Mouse (Mus musculus) cerebellum, adult 18-20 months (tissue): ENCODE measurements around the gene Car7.
"Not testable (repeated sequence)": the region's sequence is repeated elsewhere in the genome, so short reads cannot be mapped to it uniquely, and the experiment has no call there.

Source experiments
- DNase-seq, 2 experiments: peaks; one replicate each; pipeline ENCODE4 v3.0.0; 2021

Gene Car7

DNA sequence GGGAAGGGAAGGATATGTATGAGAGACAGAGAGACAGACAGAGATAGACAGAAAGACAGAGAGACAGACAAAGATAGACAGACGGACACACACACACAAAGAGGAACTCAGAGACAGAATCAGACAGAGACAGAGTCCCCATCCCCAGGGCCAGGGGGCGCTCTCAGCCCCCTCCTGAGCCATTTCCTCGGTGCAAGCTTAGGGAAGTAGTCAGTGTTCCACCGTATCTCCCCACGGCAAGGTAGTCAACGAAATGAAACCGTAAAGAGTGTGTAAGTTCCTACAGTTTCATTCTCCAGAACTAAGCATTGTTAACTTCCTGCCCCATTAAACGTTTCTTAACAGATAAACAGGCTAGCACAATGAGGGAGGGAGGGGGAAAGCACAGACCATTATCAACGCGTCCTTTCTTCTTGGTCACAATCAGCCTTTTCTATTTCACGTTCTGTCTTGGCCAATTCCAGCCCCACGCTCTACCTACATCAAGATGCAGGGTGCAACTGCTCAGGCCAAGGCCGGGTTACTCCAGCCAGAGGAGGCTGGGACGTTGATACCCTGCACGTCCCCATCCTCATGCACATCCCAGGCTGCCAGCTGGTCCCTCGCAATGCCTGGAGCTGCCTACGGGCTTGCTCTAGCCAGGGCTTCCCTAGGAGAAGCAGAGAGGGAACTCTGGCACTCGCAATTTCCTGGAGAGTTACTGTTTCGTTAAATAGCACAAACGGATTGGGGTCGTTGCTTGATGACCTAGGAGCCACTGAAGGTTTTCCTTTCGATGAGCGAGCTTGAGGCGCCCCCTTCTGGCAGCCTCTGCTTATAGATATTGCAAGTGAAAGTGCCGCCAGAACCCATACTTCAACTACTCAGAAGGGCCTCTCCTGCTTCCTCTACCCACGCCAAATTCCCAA is 36.2 kb downstream of the Car7 start:
- peak; percentile 85 to 91 for DNase-seq

DNA sequence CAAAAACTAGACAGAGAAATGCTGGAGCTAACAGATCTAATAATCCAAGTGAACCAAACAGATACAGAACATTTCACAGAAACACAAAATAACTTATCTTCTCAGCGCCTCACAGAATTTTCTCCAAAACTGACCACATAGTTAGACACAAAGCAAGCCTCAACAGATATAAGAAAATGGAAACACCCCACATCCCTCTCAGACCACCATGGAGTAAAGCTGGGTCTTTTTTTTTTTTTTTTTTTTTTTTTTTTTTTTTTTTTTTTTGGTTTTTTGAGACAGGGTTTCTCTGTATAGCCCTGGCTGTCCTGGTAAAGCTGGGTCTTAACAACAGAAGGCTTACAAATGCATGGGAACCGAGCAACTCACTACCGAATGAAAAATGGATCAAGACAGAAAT is 42.3 kb downstream of the Car7 start:
- DNase-seq: no peak

DNA sequence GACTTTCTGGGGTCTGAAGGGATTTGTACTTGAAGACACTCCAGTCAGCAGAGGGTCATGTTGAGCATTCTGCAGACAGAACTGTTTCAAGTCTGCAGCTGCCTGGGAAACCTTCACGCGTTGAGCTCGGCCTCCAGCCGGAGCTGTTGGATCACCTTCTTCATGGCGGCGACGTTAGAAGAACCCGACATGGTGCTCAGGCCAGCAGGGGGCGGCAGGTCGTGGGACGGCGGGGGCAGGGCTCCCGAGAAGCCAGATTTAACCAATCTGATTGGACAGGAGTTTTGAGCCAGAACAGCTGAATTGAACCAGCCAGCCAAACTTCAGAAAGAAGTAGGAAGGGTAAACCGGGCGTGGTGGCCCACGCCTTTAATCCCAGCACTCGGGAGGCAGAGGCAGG is 43.1 kb downstream of the Car7 start:
- DNase-seq: not testable (repeated sequence)

DNA sequence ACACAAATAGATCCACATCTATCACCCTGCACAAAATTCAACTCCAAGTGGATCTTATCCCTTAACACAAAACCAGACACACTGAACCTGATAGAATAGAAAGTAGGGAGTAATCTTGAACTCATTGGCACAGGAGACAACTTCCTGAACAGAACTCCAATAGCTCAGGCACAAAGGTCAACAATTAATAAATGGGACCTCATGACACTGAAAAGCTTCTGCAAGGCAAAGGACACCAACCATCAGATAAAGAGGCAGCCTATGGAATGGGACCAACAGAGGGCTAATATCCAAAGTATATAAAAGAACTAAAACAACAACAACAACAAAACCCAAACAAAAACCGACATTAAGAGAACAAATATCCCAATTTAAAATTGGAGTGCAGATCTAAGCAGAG is 50.0 kb downstream of the Car7 start:
- DNase-seq: no peak

DNA sequence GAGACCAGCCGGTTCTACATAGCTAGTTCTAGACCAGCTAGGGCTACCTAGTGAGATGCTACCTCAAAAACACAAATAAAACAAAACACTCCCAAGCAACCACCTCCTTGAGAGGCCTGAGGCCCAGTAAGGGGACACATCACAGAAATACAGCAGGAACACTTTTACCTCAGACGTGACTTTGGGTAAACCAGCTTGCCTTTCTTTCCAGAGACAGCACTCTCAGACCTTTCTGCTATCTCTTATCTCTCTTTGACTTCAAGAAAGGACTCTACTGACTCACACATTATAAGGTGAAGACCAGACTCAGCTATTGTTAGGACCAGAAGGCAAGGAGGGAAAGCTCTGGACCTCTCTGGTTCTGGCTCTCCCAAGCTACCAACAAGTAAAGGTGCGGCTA is 55.8 kb downstream of the Car7 start:
- DNase-seq: no peak

DNA sequence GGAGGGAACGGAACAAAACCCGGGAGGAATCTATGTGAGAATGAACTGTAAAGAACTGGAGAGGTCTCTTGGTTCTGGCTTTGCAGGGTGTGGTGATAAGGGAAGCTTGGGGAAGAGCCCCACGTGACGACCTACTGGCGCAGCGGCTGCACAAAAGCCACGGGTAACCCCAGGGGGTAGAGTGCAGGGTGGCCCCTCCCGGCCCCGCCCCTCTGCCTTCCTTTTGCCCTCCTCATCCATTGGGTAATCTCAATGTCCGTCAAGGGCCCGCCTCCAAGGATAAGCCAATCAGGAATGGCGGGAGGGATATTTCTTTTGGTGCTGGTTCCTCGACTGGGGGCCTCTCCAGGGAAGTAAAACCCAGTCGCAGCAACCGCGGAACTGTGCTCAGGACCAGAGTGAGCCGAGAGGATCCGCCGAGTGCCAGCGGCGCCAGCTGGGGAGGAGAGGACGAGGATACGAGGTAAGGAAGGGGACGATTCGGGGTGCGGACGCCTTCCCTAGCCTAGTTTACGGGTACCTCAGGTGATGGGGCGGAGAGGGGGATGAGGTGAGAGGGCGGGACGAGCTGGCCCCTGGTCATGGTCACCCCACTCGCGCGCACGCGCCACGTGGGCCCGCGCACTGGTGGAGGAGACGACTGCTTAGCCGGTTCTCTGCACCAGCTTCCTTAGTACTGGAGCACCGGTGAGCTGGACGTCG is 56.8 kb downstream of the Car7 start, which contains the start of gene Pdp2:
Pdp2 (plus strand) TSS at position 319 of the 702 bp plus-strand sequence.
- DNase-seq: peak; percentile 92 to 93

DNA sequence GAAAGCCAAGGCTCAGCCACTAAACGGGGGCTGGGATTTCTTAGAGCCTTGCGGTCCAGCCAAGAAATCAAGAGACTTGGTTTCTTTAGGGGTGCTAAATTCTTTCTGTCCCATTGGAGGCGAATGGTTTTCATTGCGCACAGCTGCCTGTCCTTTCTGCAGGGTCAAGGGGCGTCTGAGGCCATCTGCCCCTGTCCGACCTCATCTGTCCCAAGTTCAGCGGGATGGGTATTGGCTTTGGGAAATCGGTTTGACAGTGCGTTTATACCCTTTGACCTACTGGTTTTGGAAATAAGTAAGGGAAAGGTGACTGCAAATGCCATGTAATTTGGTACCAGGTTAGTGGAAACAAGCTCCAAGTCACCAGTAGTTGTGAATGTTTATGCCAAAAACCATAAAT is 57.4 kb downstream of the Car7 start:
- DNase-seq: no peak

DNA sequence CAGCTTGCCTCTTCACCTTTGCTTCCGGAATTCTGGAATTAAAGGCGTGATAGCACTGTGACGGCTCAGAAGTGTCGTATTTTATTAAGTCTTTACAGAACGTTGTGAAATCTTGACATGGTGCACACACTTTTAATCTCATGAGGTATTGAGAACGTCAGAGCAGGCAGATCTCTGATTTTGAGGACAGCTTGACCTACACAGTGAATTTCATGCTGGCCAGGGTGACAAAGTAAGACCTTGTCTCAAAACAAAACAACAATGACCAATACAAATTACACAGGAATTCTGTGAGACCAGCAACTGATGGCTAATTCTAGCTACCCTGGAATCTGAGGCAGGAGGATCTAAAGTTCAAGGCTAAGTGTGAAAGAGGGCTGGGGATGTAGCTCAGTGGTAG is 58.1 kb downstream of the Car7 start:
- DNase-seq: no peak

DNA sequence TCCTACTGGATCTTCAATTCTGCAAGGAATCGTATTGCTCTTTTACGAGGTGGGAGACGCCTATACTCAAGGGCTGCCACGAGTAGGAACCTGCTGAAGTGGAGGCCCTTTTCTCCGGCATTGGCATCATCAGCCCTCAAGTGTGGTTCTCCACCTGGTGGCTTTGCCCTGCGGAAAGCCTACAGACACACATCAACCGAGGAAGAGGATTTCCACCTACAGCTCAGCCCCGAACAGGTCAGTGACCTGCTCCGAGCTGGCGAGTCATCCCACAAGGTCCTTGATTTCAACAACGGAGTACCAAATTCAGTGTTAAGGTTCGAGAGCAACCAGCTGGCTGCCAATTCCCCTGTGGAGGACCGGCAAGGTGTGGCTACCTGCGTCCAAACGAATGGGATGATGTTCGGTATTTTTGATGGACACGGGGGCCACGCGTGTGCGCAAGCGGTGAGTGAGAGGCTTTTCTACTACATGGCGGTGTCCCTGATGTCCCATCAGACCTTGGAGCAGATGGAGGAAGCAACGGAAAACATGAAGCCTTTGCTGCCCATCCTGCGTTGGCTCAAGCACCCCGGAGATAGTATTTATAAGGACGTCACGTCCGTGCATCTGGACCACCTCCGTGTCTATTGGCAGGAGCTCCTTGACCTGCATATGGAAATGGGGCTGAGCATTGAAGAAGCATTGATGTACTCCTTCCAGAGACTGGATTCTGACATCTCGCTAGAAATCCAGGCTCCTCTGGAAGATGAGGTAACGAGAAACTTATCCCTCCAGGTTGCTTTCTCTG is 59.2 kb downstream of the Car7 start:
- no peak for DNase-seq

DNA sequence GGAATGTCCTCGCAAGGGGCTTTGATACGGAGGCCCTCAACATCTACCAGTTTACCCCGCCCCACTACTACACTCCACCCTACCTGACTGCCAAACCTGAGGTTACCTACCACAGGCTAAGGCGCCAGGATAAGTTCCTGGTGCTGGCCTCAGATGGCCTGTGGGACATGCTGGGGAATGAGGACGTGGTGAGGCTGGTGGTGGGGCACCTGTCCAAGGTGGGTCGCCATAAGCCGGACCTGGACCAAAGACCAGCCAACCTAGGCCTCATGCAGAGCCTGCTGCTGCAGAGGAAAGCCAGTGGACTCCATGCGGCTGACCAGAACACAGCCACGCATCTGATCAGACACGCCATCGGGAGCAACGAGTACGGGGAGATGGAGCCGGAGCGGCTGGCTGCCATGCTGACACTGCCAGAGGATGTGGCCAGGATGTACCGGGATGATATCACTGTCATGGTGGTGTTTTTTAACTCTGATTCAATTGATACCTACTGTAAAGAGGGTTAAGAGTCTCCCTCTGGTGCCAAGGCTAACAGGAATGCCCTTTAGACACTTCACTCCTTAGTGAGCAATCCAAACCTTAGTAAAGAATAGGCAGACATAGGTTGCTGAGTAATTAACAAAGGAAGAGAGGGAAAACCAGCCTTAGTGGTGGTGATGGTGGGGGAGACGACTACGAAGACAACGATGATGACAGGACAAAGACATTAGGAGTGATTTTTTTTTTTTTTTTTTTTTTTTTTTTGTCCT is 60.3 kb downstream of the Car7 start:
- DNase-seq: no peak

DNA sequence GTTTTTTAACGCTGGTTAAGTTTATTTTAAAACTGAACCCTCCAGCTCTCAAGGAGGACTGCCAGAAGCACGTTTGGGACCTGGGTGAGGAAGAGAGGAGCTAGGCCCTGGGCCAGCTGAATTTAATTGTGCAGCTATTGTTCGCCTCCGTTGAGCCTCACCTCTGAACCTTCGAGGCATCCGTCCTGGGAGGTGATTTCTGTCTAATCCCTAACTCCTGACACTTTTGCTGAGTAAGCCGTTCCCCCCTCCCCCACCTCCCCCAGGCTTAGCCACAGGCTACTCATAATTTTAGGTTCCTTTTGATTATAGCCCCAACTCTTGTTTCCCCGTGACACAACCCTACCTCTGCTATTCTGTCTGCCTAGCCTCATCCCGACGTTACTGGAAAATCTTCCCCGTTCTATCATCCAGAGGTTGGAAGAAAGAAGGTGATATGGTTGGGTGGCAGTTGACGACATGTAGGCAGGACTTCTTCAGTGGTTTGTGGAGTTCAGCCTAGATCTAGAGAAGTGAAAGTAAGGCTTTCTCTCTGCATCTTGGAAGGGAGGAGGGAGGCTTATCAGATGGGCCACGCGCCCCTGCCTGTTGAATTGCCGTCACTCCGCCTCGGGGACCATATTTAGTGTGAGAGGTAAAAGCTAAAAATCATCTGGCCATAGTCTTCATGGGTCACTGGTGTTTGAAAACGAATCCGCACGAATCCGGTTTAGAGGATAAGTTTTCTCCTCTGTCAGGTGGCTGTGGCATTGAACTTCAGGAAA is 61.5 kb downstream of the Car7 start:
- DNase-seq: no peak

DNA sequence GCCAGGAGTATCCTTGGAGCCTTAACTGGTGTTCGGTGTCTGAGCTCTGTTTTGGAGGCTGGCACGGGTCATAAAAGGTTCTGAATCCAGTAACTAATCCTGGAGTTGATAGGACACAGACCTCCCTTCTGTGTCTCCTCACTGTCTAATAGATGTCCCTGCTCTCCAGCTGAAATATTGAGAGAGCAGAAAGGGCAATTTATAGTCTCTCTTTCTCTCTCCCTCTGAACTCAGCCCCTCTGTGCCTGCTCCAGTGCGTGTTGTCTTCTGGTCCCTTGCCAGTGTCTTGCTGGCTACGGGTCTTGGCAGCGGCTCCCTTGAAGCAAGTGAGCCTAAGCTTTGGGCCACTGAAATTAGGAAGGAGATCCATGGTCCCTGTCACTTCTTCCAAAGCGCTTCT is 63.2 kb downstream of the Car7 start:
- DNase-seq: no peak

DNA sequence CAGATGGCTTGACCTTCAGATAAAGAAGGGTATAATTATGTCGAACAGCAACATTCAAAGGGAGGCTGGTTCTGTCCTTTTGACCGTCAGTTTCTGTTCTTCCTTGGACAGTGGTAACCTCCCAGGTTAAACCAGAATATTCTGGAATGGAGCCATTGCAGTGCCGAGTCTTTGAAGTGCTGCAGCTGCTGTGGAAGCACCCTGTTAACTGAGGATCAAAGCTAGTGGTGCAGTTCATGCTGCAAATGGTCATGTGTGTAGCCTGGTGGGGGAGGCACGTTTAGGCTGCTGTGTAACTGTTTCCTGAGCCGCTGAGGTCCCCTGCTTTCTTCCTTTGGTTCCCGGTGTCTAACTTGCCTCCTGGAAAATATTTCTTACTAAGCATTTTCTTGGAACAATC is 64.0 kb downstream of the Car7 start:
- DNase-seq: no peak
